Mouse (Mus musculus) cortical plate, adult 2 months (tissue): Measurements from ENCODE around the gene Nell1.

ENCODE experiments used
- CTCF ChIP-seq: fragments of 200-500 bp; IDR thresholded peaks from 2 replicates; pipeline ENCODE4 v1.5.1; 2011; ENCODE audit warnings: mild to moderate bottlenecking, control low read depth, low read length; ENCODE audit not compliant: insufficient read depth; ENCODE audit errors: extremely low read depth
- POLR2A ChIP-seq: fragments of 200-500 bp; IDR thresholded peaks from 2 replicates; pipeline ENCODE4 v1.6.1; 2011; ENCODE audit warnings: mild to moderate bottlenecking, low read length, control low read depth; ENCODE audit not compliant: insufficient read depth; ENCODE audit errors: extremely low read depth

- TF ChIP-seq POLR2A (no peak), CTCF (no peak)
Observed at GRCm38 (mm10) chr7:50050144-50050543, 75.5 kb downstream of the Nell1 start.
